Mouse (Mus musculus) lung, postnatal 25 days (tissue): ENCODE data around the gene Nceh1.
A peak's percentile ranks its signal among the peaks of the same experiment; 100 is the strongest.

Experiments
- DNase-seq: peaks from one replicate; pipeline ENCODE4 v3.0.0; 2022; ENCODE audit warnings: low spot score

Gene Nceh1

DNA sequence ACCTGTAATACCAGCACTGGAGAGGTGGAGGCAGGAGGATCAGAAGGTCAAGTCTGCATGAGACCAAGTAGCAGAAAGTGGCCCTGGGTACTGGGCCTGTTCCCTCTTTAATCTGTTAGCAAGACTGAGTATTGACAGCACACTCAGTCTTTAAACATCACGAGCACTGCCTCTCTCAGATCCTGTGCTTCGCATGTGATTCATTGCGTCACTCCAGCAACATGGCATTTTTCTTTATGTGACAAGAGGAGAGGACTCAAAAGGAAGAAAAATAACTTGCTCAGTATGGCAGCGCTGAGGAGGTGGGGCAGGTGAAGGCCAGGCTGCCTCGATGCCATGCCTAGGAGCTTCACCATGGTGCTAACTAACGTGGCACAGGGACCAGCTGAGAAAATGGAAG is 9.1 kb downstream of the Nceh1 start:
- DNase-seq = no peak

DNA sequence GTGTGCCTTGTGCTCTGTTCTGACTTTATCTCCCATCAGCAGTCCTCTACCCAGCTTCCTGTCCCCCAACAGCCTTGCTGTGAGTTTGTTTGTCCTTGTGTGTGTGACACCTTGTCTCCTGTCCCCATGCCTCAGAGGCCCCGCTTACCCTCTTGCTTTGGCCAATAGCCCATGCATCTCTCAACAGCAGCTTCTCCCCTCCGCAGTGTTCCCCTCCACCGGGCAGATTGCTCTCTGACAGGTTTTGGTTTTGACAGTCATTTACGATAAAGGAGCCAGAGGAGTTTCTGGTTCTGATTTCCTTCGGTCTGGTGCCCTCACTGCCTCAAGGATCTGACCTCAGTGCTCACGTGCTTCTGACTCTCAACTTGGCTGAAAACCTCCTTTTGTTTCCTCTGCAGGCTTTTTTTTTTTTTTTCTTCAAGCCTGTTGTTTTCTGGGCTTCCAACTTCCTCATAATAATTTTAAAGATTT is 11.1 kb downstream of the Nceh1 start:
- DNase-seq = peak; percentile 66

DNA sequence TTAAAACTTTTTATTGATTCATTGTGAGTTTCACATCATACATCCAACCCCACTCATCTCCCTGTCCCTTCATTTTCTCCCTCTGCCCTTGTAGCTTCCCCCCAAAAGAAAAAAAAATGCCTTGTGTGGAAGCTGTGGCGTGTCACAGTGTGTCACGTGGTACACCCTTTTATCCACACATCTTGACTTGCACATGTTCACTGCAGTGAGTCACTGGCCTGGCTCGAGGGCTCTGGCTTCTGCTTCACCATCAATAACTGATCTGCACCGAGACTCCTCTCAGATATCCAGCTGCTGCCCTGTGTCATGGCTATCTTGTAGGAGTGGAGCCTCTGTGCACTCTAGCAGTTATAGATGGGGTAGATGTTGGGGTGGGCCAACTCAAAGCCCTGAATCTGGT is 12.4 kb downstream of the Nceh1 start:
- DNase-seq = no peak

DNA sequence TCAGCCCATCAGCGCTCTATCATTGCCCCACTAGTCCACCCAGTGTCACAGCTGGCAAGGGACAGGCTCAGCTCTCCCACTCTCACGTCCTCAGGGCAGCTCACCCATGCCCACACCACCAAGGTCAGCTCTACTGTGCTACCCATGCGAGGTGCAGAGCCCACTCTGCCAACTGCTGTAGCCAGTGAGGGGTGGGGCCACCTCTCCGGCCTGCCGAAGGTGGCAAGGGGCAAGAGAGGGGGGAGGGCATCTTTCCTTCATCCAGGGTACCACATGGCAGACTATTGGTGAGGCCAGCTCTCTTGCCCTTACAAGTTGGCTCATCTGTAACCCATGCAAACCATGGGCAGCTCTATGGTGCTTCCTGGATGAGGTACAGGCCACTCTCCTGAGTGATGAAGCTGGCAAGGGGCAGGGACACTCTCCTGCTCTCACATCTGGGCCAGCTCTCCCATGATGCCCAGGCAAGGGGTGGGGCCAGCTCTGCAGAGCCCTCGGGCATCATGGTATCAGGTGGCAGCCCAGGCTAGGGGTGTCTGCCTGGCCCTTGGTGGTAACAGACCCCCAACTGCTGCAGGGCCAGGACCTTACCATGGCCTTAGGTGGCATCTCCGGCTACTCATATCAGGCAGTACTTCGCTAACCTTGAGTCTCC is 12.9 kb downstream of the Nceh1 start:
- no peak for DNase-seq

DNA sequence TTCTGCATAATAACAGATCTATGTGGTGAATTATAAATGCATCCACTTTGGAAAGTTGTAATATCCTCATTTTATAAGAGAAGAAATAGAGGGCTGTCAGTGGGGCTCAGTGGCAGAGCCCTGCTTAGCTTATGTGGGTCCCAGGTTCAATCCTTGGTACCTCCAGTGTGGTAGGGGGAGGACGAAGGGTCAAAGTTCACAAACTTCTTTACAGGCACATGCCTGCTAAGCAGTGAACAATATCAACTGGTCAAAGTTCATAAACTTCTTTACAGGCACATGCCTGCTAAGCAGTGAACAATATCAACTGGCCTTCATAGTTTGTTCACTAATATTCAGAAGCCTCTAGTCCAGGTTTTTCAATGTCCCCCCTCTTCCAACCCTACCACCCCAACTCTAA is 13.8 kb downstream of the Nceh1 start:
- DNase-seq = no peak

DNA sequence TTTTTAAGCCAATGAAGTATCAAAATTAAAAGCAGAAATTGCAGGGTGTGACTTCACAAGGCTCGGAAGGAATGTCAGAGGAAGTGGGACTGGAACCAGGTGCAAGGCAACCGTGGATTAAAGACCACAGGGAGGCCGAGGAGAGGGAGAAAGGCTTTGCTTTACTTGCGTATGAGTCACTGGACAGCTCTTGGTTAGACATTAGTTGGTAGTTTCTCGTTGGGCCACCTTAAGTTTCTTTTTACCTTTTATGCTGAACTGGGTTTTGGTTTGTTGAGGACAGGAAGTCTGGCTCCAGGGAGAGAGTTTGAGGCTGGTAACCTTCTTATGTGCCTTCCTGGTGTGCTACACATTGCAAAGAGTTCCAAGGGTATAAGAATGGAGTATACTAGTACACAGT is 15.1 kb downstream of the Nceh1 start:
- DNase-seq = no peak

DNA sequence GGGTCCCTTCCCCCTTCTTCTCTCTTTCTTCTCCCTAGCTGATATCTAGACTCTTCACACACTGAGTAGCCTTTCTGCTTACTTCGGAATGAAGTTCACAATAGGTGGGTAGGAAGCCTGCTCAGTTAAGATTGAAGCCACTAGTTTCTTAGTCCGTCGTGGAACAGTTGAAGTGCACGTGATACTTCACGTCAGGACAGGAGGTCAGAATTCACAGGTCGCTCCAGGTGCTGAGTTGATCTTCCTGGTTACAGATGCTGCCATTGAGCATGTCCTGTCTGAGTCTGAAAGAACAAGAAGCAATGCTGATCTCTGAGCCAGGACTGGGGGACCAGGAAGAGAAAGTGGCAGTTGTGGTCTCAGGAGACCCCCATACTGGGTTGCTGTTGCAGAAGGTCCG is 16.4 kb downstream of the Nceh1 start:
- no peak for DNase-seq

DNA sequence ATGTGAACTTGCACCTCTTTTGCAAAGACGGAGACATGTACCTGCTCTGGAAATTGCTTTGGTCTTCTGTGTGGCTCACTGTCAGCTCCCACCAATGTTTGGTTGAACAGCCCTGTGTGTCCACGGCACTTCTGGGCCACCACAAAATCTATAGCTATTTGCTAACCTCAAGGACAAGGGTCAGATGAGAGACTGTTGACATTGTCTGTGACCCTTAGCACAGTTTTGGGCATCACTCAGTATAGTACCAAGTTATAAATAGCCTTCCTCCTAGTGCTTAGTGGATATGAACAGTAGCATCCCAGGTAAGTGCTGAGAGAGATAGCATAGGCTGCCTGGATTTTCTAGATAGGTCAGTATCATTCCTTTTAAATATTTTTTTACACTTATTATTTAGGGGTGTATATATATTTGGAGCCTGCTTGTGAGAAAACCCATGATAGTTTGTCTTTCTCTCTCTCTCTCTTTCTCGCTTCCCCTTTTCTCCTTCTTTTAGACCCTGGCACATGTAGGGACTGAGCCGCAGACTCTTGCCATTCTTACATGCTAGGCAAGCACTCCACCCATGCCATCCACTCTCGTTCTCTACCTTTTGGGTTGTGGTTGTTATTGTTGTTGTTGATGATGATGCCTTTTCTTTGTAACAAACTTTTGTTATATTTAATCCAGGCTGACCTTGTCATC is 19.1 kb downstream of the Nceh1 start:
- DNase-seq = no peak

DNA sequence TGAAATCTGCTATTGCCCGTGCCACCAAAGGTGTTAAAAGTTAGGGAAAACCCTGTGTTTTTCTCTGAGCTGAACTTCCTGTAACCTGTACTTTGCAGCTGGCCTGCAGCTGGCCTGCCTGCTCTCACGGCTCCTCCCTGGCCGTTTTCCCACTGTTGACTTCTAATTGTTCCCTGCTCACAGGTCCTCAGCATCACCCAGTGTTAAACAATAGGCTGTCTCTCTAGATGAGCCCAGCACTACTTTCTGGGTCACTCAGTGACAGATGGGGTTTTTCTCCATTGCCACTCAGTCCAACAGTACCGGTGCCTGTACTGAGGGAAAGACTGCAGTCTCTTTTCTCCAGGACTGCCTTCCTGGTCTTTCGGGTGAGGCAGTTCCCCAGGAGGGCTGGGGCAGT is 22.3 kb downstream of the Nceh1 start:
- DNase-seq = no peak

DNA sequence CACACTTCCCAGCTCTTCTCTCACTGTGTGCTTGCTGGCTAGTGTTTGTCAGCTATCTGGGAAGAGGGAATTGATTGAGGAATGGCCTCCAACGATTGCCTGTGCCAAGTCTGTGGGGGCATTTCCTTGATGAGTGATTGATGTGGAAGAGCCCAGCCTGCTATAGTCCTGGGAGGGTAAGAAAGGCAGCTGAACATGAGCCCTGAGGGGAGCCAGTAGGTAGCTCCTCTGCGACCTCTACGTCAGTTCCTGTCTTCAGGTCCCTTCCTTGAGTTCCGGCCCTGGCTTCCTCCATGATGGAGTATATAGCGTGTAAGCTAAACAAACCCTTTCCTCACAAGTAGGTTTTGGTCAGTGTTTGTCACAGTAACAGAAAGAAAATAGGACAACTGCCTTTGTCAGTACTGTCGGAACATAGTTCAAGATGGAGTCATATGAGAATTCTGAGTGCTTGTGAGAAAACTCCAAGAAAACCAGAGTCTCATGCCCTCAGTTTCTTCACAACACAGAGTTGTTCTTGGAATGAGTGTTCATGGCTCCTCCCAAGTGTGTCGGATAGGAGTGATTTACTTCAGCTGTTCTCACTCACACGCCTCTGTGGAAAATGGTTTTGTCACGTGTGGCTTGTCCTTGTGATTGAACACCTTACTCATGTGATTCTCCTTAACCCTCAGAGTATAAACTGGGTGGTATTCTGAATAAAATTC is 22.9 kb downstream of the Nceh1 start:
- DNase-seq = no peak

DNA sequence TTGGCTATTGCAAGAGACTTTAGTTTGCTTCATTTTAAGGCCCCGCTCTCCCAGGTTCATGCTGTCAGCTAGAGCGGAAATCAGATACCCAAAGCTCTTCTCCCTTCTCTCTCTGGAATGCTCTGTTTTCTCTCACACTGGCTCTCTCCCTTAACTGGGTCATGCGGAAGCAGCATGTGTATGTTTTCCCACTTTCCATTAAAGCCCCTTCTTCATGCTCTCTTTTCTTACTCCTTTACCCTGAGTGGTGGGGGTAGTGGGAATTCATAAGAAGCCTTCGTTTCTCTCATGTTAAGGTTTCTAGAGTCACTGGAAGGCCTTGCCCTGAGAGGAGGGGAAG is 23.4 kb downstream of the Nceh1 start:
- no peak for DNase-seq

DNA sequence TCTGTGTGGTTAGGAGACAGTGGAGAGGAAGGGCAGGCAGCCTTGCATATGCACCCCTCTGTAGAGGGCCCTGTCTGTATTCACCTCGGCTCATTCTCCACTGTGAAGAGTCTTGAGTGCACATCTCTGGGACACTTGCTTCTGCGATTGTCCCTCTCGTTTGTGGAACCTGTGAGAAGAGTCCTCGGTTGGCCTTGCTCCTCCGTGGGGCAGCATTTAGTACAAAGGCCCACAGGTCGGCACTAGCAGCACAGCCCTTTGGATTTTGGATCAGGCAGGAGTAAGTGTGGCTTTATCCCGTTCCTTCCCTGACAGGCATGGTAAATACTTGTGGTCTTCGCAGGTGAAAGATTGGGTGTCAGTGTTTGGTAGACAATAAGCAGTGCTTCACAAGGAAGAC is 23.8 kb downstream of the Nceh1 start:
- no peak for DNase-seq

DNA sequence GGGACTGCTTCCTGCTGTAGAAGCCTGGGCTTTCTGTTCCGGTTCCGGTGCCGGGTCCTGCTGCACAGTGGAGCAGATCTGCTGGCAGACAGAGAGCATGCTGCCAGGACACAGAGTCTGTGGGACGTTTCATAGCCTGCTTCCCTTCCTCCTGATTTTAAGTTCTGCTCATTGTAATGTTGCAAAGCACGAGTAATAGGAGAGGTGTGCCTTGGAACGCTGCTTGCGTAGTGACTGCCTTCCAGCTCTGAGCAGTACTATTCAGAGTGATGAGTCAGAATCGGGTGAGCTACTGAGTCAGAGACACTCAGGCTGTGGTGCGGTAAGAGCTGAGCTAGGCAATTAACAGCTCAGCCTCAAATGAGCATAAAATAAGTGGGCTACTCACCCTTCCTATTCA is 26.9 kb downstream of the Nceh1 start:
- peak; percentile 36 for DNase-seq

DNA sequence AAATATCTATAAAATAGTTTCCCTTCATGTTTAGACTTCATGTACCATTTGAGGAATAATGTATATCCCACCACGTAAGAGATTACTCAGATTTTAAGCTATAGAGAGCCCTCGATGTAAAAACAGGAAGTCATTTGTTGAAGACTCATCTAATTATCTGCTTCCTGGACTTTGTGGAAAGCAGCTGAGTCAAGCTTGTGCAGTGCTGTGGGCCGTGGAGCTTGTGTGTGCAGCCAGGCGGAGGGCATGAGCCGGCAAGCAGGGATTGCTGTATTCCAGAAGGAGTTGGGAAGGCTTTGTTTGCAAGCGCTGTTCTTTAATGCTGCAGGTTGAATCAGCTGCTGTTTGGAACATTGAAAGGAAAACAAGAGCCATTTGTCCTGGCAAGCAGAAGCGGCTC is 27.5 kb downstream of the Nceh1 start:
- no peak for DNase-seq

DNA sequence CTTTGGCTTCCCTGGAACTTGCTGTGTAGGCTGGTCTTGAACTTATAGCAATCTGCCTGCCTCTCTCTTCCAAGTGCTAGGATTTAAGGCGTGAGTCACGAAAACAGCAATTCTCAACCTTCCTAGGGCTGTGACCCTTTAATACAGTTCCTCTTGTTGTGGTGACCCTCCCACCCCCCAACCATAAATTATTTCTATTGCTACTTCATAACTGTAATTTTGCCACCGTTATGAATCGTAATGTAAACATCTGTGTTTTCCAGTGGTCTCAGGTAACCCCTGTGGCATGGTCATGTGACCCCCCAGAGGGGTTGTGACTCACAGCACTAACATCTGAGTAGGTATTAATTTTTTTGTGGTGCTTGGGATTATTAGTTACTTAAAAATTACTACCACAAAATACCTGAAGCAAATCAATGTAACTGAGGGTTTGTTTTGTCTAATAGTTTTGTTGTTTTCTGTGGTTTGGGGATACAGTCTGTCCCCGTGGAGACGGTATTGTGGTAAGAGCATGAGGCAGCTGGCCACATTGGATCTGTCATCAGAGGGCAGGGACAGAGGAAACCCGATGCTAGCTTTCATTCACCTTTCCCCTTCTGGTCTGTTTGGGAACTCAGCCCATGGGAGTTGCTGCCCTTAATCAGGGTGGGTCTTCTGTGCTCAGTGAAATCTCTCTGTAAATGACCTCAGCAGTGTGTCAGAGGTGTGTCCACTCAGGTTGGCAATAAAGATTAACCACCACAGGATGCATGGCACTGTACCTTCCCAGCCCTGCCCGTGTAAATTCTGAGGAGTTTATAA is 31.5 kb downstream of the Nceh1 start:
- no peak for DNase-seq

DNA sequence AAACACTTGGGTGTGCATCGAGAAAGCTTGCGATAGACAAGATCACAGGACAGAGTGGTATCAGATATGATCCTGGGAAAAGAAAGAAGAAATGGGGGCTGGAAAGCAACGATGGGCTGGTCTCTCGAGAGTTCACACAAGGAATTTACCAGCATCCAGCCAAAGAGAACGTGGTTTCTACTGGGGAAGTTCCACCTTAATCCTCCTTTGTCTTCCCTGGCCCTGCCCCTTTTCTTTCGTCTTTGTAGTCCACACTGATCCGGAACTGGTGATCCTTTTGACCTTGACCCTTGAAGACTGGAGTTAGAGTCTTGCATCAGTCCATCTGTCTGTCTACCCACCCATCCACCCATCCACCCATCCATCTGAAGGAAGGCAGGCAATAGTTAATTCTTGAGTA is 34.6 kb downstream of the Nceh1 start:
- DNase-seq = no peak

DNA sequence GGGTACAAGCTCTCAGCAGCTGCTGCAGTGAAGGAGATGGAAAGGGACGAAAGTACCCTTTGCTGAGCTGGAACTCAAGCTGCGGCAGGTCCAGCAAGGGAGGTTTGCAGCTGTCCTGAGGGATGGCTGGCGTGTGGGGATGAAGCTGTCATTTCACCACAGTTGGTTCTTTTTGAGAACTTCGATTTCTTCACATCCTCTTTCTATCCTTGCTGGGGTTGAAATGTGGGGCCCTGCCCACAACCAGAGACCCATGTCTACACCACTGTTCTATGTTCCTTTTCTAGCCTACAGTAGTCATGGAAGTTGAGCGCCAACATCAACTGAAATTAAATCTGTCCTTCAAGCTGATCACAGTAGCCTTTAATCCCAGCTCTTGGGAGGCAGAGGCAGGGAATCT is 35.8 kb downstream of the Nceh1 start:
- DNase-seq = no peak

DNA sequence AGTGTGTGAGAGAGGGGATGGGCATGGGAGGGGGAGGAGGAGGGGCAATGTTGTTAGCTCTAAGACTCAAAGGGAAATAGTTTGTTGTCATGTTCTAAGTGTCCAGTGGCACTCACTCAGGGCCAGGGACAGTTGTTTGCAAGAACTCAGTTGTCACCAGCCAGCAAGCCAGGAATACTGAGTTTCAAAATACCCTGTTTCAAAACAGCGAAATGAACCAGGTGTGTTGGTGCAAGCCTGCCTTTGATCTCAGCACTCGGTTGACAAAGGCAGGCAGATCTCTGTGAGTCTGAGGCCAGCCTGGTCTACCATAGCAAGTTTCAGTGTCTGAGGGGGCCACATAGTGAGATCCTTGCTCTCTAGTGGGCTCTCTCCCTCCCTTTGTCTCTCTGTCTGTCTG is 39.3 kb downstream of the Nceh1 start:
- DNase-seq = no peak

DNA sequence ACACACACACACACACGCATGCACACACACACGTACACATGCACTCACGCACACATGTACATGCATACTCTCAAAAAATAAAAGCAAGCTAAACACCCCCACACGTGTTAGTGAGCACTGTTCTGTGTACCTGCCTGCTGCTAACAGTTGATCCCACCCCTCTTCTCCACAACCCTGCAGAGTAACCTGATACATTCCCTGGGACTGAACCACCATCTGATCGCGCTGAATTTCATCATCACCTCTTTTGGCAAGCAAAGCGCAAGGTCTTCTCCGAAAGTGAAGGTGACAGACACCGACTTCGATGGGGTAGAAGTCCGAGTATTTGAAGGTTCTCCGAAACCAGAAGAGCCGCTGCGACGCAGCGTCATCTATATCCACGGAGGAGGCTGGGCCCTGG is 39.7 kb downstream of the Nceh1 start:
- DNase-seq = no peak

DNA sequence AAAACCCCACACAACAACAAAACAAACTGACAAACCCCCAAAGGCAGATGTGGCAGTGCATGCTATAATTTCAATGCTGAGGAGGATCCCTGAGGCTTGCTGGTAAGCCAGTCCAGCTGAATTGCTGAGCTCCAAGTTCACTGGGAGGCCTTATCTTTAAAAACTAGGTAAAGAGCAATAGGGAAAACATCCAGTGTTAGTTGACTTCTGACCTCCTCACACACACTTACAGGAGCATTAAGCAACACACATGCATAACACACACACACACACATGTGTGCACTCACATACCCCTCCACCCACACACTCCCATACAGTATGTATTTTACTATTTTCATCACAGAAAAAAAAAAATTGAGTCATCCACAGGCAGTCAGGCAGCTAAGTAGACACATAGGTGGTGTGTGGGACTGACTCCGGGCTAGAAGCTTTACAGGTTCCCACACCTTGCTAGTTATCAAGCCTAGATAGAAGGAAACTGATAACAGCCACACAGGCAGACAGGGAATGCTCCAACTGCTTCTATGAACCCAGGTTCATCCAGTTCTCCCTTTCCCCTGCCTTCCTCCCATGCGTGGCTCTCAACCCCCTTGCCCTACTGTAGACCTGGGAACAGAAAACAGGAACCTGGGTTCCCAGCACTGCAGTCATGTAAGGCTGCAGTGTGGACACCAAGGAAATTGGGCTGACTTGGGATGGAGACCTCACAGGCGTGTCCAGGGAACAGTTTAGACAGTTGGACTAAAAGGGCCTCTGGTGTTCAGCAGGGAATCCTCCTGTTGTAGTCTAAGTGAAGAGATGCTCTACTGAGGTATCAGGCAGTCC is 45.1 kb downstream of the Nceh1 start:
- DNase-seq = no peak

DNA sequence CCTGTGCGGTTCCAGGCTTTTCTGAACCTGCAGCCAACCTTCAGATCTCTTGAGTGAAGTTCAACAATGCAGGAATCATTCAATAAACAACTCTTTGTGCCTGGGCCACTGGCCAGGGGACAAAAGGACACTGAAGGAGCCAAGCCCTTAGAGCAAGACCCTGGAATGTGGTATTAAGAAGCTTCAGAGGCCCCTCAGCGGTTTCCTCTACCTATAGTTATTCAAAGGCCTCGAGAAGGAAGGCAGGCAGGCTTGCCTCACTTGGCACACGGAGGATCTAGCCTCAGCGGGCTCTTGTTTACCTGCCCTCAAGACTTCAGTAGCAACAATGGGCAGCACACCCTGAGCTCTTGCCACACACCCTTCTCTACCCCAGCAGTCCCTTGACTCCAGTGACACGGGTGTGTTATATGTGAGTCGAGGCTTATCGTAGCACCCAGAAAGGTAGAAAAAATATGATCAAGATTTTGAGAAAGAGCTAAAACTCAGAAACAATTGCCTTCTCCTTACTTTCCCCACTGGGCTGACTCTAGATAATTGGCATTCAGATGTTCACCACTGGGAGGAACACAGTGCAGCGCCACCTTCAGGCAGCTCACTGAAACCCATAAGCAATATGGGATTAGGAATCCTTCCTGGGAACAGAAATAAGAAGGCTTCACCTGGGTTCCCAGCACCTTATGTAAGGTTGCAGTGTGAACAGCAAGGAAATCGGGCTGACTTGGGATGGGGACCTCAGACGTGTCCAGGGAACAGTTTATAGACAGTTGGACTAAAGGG is 46.0 kb downstream of the Nceh1 start:
- DNase-seq = peak; percentile 70
